Mouse (Mus musculus): ENCODE results near the gene Immp2l. TPM values are rescaled to one million over a fixed set of nuclear protein-coding genes. Genes with fewer than 3 reads are reported as not detected.

The Immp2l gene
- polyA plus RNA-seq, 1 experiment from 2014 or later, result 2.7 TPM

GRCm38 (mm10) chr12:41345621-41346020 is 321.7 kb downstream of the Immp2l start:
- Histone ChIP-seq H3K79me2 (ENCODE audit: inconsistent target) (no peaks in the 10 kb centered on the region), H3K36me3 (ENCODE audit: inconsistent target) (no peaks in the 10 kb centered on the region)
- 92% methylated on average over 4 of the region's 4 CpGs for WGBS (ENCODE audit: missing documents)

DNA sequence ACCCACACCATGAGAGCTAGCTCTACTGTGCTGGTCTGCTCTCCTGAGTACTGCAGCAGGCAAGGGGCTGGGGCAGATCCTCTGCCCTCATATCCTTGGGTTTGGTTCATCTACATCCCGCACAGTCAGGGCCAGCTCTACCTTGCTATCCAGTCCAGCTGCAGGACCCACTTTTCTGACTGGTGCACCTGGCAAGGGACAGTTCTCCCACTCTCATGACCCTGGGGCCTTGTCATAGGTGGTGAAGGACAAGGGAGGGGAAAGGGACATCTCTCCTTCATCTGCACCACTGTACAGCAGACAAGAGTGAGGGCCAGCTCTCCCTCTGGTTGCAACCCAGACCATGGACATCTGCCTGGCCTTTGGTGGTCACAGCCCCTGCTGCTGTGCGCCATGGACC is 323.6 kb downstream of the Immp2l start:
- Histone ChIP-seq H3K27ac (no peak overlapping the region), H3K4me3 (ENCODE audit: inconsistent target) (no peak overlapping the region), H3K36me3 (ENCODE audit: inconsistent target) (no peaks in the 10 kb centered on the region), H3K79me2 (ENCODE audit: inconsistent target) (no peaks in the 10 kb centered on the region)
- WGBS (ENCODE audit: missing documents), result 95% methylated on average over 2 of the region's 2 CpGs

More at GRCm38 (mm10) chr12:41345621-41346020, 321.7 kb downstream of the Immp2l start:
- Histone ChIP-seq H3K4me3 (ENCODE audit: inconsistent target) (no peak overlapping the region), H3K27ac (no peak overlapping the region)

- Histone ChIP-seq H3K79me2 (ENCODE audit: inconsistent target) (no peaks in the 10 kb centered on the region), H3K4me3 (ENCODE audit: inconsistent target) (no peak overlapping the region), H3K36me3 (ENCODE audit: inconsistent target) (no peaks in the 10 kb centered on the region), H3K27ac (no peak overlapping the region)
- 96% methylated on average over 2 of the region's 2 CpGs for WGBS (ENCODE audit: missing documents)
Observed at GRCm38 (mm10) chr12:41349386-41349785, 325.5 kb downstream of the Immp2l start.

DNA sequence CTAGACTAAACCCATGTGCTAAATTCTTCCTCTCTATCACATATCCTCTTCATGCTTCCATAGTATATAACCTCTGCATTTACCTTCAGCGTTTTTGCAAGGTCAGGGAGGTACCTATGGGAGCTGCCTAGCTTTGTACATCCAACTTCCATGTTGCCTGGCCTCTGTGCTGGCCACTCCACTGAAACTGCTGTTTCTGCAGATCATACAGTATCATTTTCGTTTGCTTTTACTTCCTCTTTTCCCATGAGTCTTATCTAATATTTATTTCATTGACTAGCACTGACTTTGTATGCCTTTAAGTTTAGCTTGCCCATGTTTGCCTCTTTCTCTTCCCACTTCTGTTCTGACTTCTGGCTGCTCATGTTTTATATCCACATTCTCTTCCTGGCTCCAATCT is 325.9 kb downstream of the Immp2l start:
- no peaks in the 10 kb centered on the region for H3K36me3 ChIP-seq (ENCODE audit: inconsistent target)
- WGBS (ENCODE audit: missing documents), result 23% methylated on average over 2 of the region's 2 CpGs
- H3K79me2 ChIP-seq (ENCODE audit: inconsistent target), result no peaks in the 10 kb centered on the region
- no peak overlapping the region for H3K27ac ChIP-seq
- H3K4me3 ChIP-seq (ENCODE audit: inconsistent target), result no peak overlapping the region

DNA sequence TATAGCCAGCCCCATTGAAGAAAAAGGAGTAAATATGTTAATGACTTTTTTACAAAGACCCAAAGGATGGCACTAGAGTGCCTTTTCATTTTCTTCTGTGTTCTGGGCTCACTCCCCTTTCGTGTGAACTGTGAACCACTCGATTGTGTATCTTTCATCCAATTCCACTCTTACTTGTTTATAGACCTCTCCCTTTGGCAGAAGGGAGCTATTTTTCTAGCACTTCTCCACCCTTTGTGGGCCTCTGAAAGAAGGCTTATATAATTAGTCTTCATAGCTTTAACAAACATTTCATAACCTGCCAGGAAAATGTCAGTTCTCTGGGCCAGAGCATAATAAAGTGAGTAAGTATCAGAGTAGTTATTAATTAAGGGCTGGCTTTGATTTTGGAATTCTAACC is 327.4 kb downstream of the Immp2l start:
- Histone ChIP-seq H3K79me2 (ENCODE audit: inconsistent target) (no peaks in the 10 kb centered on the region), H3K4me3 (ENCODE audit: inconsistent target) (no peak overlapping the region), H3K27ac (no peak overlapping the region), H3K36me3 (ENCODE audit: inconsistent target) (no peaks in the 10 kb centered on the region)
- WGBS (ENCODE audit: missing documents), result 80% methylated on average over 2 of the region's 2 CpGs

GRCm38 (mm10) chr12:41354857-41355256 is 331.0 kb downstream of the Immp2l start:
- Histone ChIP-seq H3K79me2 (ENCODE audit: inconsistent target) (no peaks in the 10 kb centered on the region), H3K4me3 (ENCODE audit: inconsistent target) (no peak overlapping the region), H3K27ac (no peak overlapping the region), H3K36me3 (ENCODE audit: inconsistent target) (no peaks in the 10 kb centered on the region)
- 100% methylated on average over 1 of the region's 1 CpGs for WGBS (ENCODE audit: missing documents)

GRCm38 (mm10) chr12:41356040-41356439 is 332.1 kb downstream of the Immp2l start:
- H3K27ac ChIP-seq, result no peak overlapping the region
- no peak overlapping the region for H3K4me3 ChIP-seq (ENCODE audit: inconsistent target)
- no peaks in the 10 kb centered on the region for H3K36me3 ChIP-seq (ENCODE audit: inconsistent target)
- WGBS (ENCODE audit: missing documents), result 90% methylated on average over 3 of the region's 3 CpGs
- H3K79me2 ChIP-seq (ENCODE audit: inconsistent target), result no peaks in the 10 kb centered on the region

- no peak overlapping the region for H3K27ac ChIP-seq
- WGBS (ENCODE audit: missing documents), result 92% methylated on average over 1 of the region's 1 CpGs
- no peaks in the 10 kb centered on the region for H3K79me2 ChIP-seq (ENCODE audit: inconsistent target)
- H3K4me3 ChIP-seq (ENCODE audit: inconsistent target), result no peak overlapping the region
- H3K36me3 ChIP-seq (ENCODE audit: inconsistent target), result no peaks in the 10 kb centered on the region
Observed at GRCm38 (mm10) chr12:41386685-41387084, 362.8 kb downstream of the Immp2l start.

GRCm38 (mm10) chr12:41394231-41394630 is 370.3 kb downstream of the Immp2l start:
- Histone ChIP-seq H3K4me3 (ENCODE audit: inconsistent target) (no peak overlapping the region), H3K36me3 (ENCODE audit: inconsistent target) (no peaks in the 10 kb centered on the region), H3K27ac (no peak overlapping the region), H3K79me2 (ENCODE audit: inconsistent target) (no peaks in the 10 kb centered on the region)

DNA sequence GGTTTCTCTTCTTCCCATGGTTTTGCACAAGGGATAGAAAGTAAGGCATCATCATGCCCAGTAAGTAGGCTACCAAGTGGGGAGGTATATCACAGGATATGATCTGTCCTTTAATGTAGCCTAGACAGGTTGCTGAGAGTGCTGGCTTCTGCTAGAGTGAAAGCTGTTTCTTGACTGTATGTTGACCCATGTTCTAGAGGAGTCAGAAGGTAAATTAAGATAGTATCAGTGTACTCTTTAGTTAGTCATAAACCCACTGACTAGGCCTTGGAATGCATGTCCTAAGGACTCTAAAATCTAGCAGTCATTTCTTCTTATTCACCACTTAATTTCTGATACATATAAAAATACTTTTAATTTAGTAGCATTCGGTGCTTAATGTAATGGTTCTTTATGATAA is 377.2 kb downstream of the Immp2l start:
- 92% methylated on average over 1 of the region's 1 CpGs for WGBS (ENCODE audit: missing documents)
- Histone ChIP-seq H3K79me2 (ENCODE audit: inconsistent target) (no peaks in the 10 kb centered on the region), H3K4me3 (ENCODE audit: inconsistent target) (no peak overlapping the region)

GRCm38 (mm10) chr12:41401923-41402322 is 378.0 kb downstream of the Immp2l start:
- Histone ChIP-seq H3K4me3 (ENCODE audit: inconsistent target) (no peak overlapping the region), H3K79me2 (ENCODE audit: inconsistent target) (no peaks in the 10 kb centered on the region), H3K27ac (no peak overlapping the region), H3K36me3 (ENCODE audit: inconsistent target) (no peaks in the 10 kb centered on the region)
- 87% methylated on average over 3 of the region's 3 CpGs for WGBS (ENCODE audit: missing documents)

More for the DNA sequence above, 377.2 kb downstream of the Immp2l start:
- H3K36me3 ChIP-seq (ENCODE audit: inconsistent target), result no peaks in the 10 kb centered on the region
- no peak overlapping the region for H3K27ac ChIP-seq

DNA sequence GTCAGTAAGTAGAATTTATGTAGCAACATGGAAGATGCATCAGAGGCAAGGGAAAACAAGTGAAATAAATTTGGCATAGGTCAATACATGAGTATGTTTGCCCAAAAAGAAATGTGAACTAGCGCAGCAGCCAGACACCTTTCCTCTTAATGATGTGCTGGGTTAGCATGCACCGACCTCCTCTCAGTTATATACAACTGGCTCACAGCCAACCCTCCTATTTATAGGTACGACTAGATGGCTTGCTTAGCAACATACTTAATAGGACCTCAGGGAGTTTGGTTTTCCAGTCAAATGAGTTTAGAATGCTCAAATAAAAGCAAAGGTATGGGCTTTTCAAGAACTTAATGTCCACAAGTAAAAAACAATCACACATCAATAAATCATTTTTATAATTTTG is 385.5 kb downstream of the Immp2l start:
- WGBS (ENCODE audit: missing documents), result 94% methylated on average over 3 of the region's 3 CpGs
- Histone ChIP-seq H3K4me3 (ENCODE audit: inconsistent target) (no peak overlapping the region), H3K79me2 (ENCODE audit: inconsistent target) (no peaks in the 10 kb centered on the region), H3K27ac (no peak overlapping the region), H3K36me3 (ENCODE audit: inconsistent target) (no peaks in the 10 kb centered on the region)

- Histone ChIP-seq H3K79me2 (ENCODE audit: inconsistent target) (no peaks in the 10 kb centered on the region), H3K4me3 (ENCODE audit: inconsistent target) (no peak overlapping the region), H3K27ac (no peak overlapping the region), H3K36me3 (ENCODE audit: inconsistent target) (no peaks in the 10 kb centered on the region)
Observed at GRCm38 (mm10) chr12:41416635-41417034, 392.7 kb downstream of the Immp2l start.

- 93% methylated on average over 3 of the region's 3 CpGs for WGBS (ENCODE audit: missing documents)
- no peaks in the 10 kb centered on the region for H3K36me3 ChIP-seq (ENCODE audit: inconsistent target)
- H3K79me2 ChIP-seq (ENCODE audit: inconsistent target), result no peaks in the 10 kb centered on the region
- no peak overlapping the region for H3K27ac ChIP-seq
- H3K4me3 ChIP-seq (ENCODE audit: inconsistent target), result no peak overlapping the region
Observed at GRCm38 (mm10) chr12:41417099-41417498, 393.2 kb downstream of the Immp2l start.

DNA sequence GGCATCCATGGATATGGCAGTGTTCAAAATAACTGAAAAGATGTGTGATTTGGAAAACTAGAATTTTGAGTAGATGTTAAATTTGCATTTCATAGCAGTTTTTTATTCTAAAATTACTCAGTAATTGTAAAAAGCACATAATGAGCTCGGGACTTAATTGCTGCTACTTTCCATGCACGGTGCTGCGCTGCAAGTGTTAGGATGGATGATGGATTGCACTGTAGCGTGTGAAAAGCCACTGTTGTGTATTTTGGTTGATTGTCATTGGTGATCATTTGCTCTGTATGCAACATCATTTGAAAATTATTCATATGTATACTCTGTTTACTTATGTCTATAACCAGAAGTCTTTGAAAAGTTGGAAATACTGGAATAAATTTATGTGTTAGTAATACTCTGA is 394.1 kb downstream of the Immp2l start:
- H3K36me3 ChIP-seq (ENCODE audit: inconsistent target), result no peaks in the 10 kb centered on the region
- WGBS (ENCODE audit: missing documents), result 92% methylated on average over 4 of the region's 4 CpGs
- H3K4me3 ChIP-seq (ENCODE audit: inconsistent target), result no peak overlapping the region
- no peaks in the 10 kb centered on the region for H3K79me2 ChIP-seq (ENCODE audit: inconsistent target)
- H3K27ac ChIP-seq, result no peak overlapping the region

DNA sequence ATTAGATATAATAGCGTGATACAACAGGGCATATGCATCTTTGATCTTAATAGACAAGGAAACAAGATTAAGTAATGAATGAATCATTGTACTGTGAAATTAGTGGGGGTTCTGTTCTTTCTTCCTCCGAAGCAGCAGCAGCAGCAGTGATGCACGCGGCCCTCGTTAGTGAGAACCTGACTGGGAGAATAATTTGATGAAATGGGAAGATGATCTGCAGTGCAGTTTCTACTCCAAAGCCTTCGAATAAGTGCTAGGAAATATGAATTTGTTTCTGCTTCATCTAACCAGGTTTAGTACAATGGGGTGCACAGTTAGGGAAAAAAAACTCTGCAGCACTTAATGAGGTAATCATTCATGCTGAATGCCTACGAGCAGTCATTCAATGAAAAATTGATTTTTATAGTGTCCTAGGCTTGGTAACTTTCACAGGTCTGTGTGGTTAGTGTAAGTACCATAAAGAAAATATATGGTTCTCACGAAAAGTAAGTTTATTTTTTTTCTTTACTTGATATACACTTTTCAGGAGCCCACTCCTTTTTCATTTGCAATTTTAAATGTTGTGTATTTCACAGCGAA is 401.3 kb downstream of the Immp2l start:
- Histone ChIP-seq H3K79me2 (ENCODE audit: inconsistent target) (no peaks in the 10 kb centered on the region), H3K27ac (no peak overlapping the region), H3K4me3 (ENCODE audit: inconsistent target) (no peak overlapping the region), H3K36me3 (ENCODE audit: inconsistent target) (no peaks in the 10 kb centered on the region)
- WGBS (ENCODE audit: missing documents), result 89% methylated on average over 9 of the region's 9 CpGs
